Mouse (Mus musculus): Measurements from ENCODE around the gene Timm8a2. TPM values are rescaled to one million over a fixed set of nuclear protein-coding genes. Genes with fewer than 3 reads are reported as not detected.

Gene Timm8a2
- polyA plus RNA-seq, 1 experiment = not detected

DNA sequence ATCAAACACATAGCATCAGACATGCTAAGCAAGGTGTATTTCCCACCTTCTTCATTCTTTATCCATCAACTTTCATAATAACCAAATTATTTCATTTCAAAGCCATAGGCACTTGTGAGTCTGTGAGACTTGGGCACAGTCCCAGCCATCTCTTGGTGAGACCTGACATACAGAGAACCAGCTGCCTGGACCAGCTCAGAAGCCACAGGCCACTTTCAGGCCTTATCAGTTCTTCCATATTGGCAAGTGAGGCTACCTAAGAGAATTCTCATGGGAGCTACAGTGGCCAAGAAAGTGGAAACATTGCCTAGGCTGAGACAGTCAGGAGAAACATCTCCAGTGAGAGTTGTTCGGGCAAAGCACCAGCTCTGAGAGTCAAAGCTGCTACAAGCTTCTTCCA is 11.4 kb upstream of the Timm8a2 start:
- no peaks in the 10 kb centered on the region for H3K79me3 ChIP-seq (ENCODE audit: low read depth)
- H3K27me3 ChIP-seq (ENCODE audit: control insufficient read depth, insufficient read depth, insufficient read length) = no peaks in the 10 kb centered on the region
- TF ChIP-seq MAX (IDR thresholded peaks at IDR 0.05) = no peak
- TF ChIP-seq CEBPB (IDR thresholded peaks at IDR 0.05; ENCODE audit: low read depth) = no peak
- TF ChIP-seq MYOD1 (IDR thresholded peaks at IDR 0.05; ENCODE audit: control insufficient read depth, insufficient read length, low read depth) = no peak
- no peak for TF ChIP-seq USF1 (IDR thresholded peaks at IDR 0.05; ENCODE audit: low read depth)
- H3K36me3 ChIP-seq (ENCODE audit: control insufficient read depth, insufficient read depth) = no peaks in the 10 kb centered on the region
- H3K79me2 ChIP-seq (ENCODE audit: control insufficient read depth, insufficient read depth) = no peaks in the 10 kb centered on the region
- no peak overlapping the region for H3K4me3 ChIP-seq (ENCODE audit: insufficient read depth, poor library complexity, severe bottlenecking)
- no peak overlapping the region for H3ac ChIP-seq (ENCODE audit: control insufficient read depth, insufficient read length, low read depth)

DNA sequence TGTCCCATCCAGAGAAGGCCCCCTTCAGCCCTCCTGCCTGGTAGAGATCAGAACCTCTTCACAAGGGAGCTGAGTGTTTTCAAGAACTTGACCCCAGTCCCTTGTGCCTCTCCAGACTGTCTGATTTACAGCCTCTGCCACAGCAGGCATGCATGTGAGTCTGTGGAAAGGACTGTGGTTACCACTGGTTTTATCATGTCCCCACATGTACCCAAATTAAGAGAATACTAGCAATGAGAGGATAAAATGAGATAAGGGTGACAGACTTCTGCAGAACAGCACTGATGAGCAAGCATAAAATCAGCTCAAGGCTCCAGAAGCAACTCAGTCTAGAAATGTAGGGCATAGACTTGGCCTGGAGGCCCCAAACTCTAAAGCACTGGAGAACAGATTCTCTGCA is 10.5 kb upstream of the Timm8a2 start:
- no peak overlapping the region for H3ac ChIP-seq (ENCODE audit: control insufficient read depth, insufficient read length, low read depth)
- H3K27me3 ChIP-seq (ENCODE audit: control insufficient read depth, insufficient read depth, insufficient read length) = no peaks in the 10 kb centered on the region
- no peaks in the 10 kb centered on the region for H3K79me3 ChIP-seq (ENCODE audit: low read depth)
- no peaks in the 10 kb centered on the region for H3K36me3 ChIP-seq (ENCODE audit: control insufficient read depth, insufficient read depth)
- no peaks in the 10 kb centered on the region for H3K79me2 ChIP-seq (ENCODE audit: control insufficient read depth, insufficient read depth)
- H3K4me3 ChIP-seq (ENCODE audit: insufficient read depth, poor library complexity, severe bottlenecking) = no peak overlapping the region
- TF ChIP-seq MAX (IDR thresholded peaks at IDR 0.05) = no peak
- no peak for TF ChIP-seq FOSL1 (IDR thresholded peaks at IDR 0.05; ENCODE audit: insufficient read depth, low read length, poor library complexity, severe bottlenecking)
- no peak for TF ChIP-seq USF1 (IDR thresholded peaks at IDR 0.05; ENCODE audit: low read depth)

DNA sequence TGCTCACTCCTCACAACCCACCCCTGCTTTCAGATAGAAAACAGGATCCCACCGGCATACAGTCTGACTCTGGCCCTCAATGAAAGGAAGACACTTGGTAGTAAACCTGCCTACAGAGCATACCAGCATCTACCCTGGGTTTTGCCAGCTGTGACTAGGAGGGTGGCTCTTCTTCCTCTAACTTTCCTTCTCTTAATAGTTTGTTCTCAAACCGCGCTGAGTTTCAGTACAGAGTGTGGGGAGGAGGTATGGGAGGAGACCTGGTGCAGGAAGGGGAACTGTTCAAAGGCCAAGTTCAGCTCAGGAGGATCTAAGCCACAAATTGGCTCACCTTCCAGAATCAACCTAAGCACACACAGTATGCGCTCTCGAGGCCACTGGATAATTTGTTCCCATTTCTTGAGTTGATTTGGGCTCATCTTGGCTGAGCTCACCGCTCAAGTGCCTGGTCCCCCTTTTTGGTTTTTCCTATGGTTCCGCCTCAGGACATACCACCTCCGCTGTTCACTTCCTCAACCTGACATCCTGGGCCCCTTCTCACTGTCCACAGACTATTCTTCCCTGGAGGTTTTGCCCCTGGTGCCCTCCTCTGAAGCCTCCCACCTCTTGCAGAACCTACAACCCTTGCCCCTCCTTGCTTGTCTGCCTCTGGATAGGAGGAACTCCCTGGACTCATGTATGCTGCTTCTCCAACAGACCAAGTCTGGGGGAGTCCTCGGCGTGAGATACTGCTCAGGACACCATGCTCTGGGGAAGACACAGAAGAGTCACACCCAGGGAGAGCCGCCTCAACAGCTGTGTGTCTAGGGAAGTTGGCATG is 5.3 kb upstream of the Timm8a2 start:
- H3K79me2 ChIP-seq (ENCODE audit: control insufficient read depth, insufficient read depth) = no peaks in the 10 kb centered on the region
- H3ac ChIP-seq (ENCODE audit: control insufficient read depth, insufficient read length, low read depth) = no peak overlapping the region
- no peak for TF ChIP-seq CTCF (IDR thresholded peaks at IDR 0.05; ENCODE audit: control insufficient read depth, insufficient read depth, insufficient read length)
- TF ChIP-seq FOSL1 (IDR thresholded peaks at IDR 0.05; ENCODE audit: insufficient read depth, low read length, poor library complexity, severe bottlenecking) = no peak
- no peak for TF ChIP-seq MYOG (IDR thresholded peaks at IDR 0.05; ENCODE audit: control insufficient read depth, extremely low read depth, insufficient read length)
- no peak for TF ChIP-seq MAX (IDR thresholded peaks at IDR 0.05)
- no peak for TF ChIP-seq CEBPB (IDR thresholded peaks at IDR 0.05; ENCODE audit: low read depth)
- TF ChIP-seq USF1 (IDR thresholded peaks at IDR 0.05; ENCODE audit: low read depth) = no peak
- TF ChIP-seq MYOD1 (IDR thresholded peaks at IDR 0.05; ENCODE audit: control insufficient read depth, insufficient read length, low read depth) = no peak
- H3K4me3 ChIP-seq (ENCODE audit: insufficient read depth, poor library complexity, severe bottlenecking) = no peak overlapping the region
- no peaks in the 10 kb centered on the region for H3K36me3 ChIP-seq (ENCODE audit: control insufficient read depth, insufficient read depth)
- no peaks in the 10 kb centered on the region for H3K27me3 ChIP-seq (ENCODE audit: control insufficient read depth, insufficient read depth, insufficient read length)
- H3K79me3 ChIP-seq (ENCODE audit: low read depth) = no peaks in the 10 kb centered on the region

DNA sequence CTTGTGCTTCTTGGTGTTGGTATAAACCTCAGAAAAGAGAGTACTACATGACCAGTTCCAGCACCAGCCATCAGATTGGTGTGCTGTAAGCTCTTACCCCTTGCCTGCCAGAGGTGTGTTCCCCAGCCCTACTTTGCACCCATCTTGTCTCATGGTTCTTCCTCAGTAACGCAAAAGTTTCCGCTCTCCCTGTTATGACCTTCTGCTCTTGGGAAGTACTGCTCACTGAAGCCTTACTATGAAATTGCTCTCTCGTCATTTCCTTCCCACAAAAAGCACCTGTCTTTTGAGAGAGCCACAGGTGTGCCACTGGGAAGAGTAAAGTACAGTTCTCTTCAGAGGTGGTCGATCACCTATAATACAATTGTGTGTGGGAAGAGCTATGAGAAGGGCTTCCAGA is 4.6 kb upstream of the Timm8a2 start:
- Histone ChIP-seq H3K79me3 (ENCODE audit: low read depth) (no peaks in the 10 kb centered on the region), H3ac (ENCODE audit: control insufficient read depth, insufficient read length, low read depth) (no peak overlapping the region), H3K27me3 (ENCODE audit: control insufficient read depth, insufficient read depth, insufficient read length) (no peaks in the 10 kb centered on the region), H3K79me2 (ENCODE audit: control insufficient read depth, insufficient read depth) (no peaks in the 10 kb centered on the region), H3K36me3 (ENCODE audit: control insufficient read depth, insufficient read depth) (no peaks in the 10 kb centered on the region), H3K4me3 (ENCODE audit: insufficient read depth, poor library complexity, severe bottlenecking) (no peak overlapping the region)
- TF ChIP-seq USF1 (IDR thresholded peaks at IDR 0.05; ENCODE audit: low read depth) (no peak), FOSL1 (IDR thresholded peaks at IDR 0.05; ENCODE audit: insufficient read depth, low read length, poor library complexity, severe bottlenecking) (no peak), MYOG (IDR thresholded peaks at IDR 0.05; ENCODE audit: control insufficient read depth, extremely low read depth, insufficient read length) (no peak), MYOD1 (IDR thresholded peaks at IDR 0.05; ENCODE audit: control insufficient read depth, insufficient read length, low read depth) (no peak), MAX (IDR thresholded peaks at IDR 0.05) (no peak), CTCF (IDR thresholded peaks at IDR 0.05; ENCODE audit: control insufficient read depth, insufficient read depth, insufficient read length) (no peak), CEBPB (IDR thresholded peaks at IDR 0.05; ENCODE audit: low read depth) (no peak)

DNA sequence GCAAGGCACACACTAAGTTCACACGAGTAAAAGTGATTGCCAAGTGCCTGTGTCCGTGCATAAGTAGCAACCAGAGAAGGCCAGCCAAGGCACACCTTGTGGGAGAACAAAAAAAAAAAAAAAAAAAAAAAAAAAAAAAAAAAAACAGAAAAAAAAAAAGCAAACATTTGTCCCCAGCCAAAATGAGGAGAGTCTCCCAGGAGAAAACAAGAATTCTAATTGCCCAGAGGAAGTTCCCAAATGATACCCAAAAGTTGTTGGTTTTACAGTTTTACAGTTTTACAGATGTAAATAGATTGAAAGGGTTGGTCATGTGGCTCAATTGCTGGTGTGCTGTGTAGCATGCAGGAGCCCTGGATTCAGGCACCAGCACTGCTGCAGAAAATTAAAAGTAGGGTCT is 2.4 kb upstream of the Timm8a2 start:
- no peak for TF ChIP-seq FOSL1 (IDR thresholded peaks at IDR 0.05; ENCODE audit: insufficient read depth, low read length, poor library complexity, severe bottlenecking)
- no peak for TF ChIP-seq CEBPB (IDR thresholded peaks at IDR 0.05; ENCODE audit: low read depth)
- no peak for TF ChIP-seq MYOG (IDR thresholded peaks at IDR 0.05; ENCODE audit: control insufficient read depth, extremely low read depth, insufficient read length)
- TF ChIP-seq MYOD1 (IDR thresholded peaks at IDR 0.05; ENCODE audit: control insufficient read depth, insufficient read length, low read depth) = no peak
- TF ChIP-seq USF1 (IDR thresholded peaks at IDR 0.05; ENCODE audit: low read depth) = no peak
- TF ChIP-seq CTCF (IDR thresholded peaks at IDR 0.05; ENCODE audit: control insufficient read depth, insufficient read depth, insufficient read length) = no peak
- H3K4me3 ChIP-seq (ENCODE audit: insufficient read depth, poor library complexity, severe bottlenecking) = no peak overlapping the region
- no peaks in the 10 kb centered on the region for H3K79me3 ChIP-seq (ENCODE audit: low read depth)
- H3ac ChIP-seq (ENCODE audit: control insufficient read depth, insufficient read length, low read depth) = no peak overlapping the region
- H3K27me3 ChIP-seq (ENCODE audit: control insufficient read depth, insufficient read depth, insufficient read length) = no peaks in the 10 kb centered on the region
- H3K79me2 ChIP-seq (ENCODE audit: control insufficient read depth, insufficient read depth) = no peaks in the 10 kb centered on the region
- no peaks in the 10 kb centered on the region for H3K36me3 ChIP-seq (ENCODE audit: control insufficient read depth, insufficient read depth)

DNA sequence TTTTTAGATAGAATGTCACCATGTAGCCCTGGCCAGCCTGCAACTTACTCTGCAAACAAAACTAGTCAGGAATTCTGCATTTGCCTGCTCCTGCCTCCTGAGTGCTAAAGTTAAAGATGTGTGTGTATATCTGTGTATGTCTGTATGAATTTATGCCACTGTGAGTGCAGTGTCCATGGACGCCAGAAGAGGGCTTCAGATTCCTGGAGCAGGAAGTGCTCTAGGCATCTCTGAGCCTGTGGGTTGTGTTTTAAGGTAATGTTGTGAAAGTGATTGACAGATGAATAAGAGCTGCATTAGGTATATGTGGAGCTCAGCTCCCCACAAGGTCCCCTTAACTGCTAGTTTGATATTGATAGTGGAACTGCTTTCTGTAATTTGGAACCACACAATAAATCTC is 707 bp downstream of the Timm8a2 start:
- no peak overlapping the region for H3K4me3 ChIP-seq (ENCODE audit: insufficient read depth, poor library complexity, severe bottlenecking)
- H3K27me3 ChIP-seq (ENCODE audit: control insufficient read depth, insufficient read depth, insufficient read length) = no peaks in the 10 kb centered on the region
- no peaks in the 10 kb centered on the region for H3K79me3 ChIP-seq (ENCODE audit: low read depth)
- no peak overlapping the region for H3ac ChIP-seq (ENCODE audit: control insufficient read depth, insufficient read length, low read depth)
- no peak for TF ChIP-seq MAX (IDR thresholded peaks at IDR 0.05)
- TF ChIP-seq USF1 (IDR thresholded peaks at IDR 0.05; ENCODE audit: low read depth) = no peak
- no peak for TF ChIP-seq FOSL1 (IDR thresholded peaks at IDR 0.05; ENCODE audit: insufficient read depth, low read length, poor library complexity, severe bottlenecking)
- TF ChIP-seq CTCF (IDR thresholded peaks at IDR 0.05; ENCODE audit: control insufficient read depth, insufficient read depth, insufficient read length) = no peak
- TF ChIP-seq MYOD1 (IDR thresholded peaks at IDR 0.05; ENCODE audit: control insufficient read depth, insufficient read length, low read depth) = no peak
- no peak for TF ChIP-seq MYOG (IDR thresholded peaks at IDR 0.05; ENCODE audit: control insufficient read depth, extremely low read depth, insufficient read length)
- no peak for TF ChIP-seq CEBPB (IDR thresholded peaks at IDR 0.05; ENCODE audit: low read depth)
- no peaks in the 10 kb centered on the region for H3K79me2 ChIP-seq (ENCODE audit: control insufficient read depth, insufficient read depth)
- H3K36me3 ChIP-seq (ENCODE audit: control insufficient read depth, insufficient read depth) = no peaks in the 10 kb centered on the region

Measured in C2C12 (cell line).